Mouse (Mus musculus) cerebellum, postnatal 4 days (tissue): Measurements from ENCODE around the gene Thegl.
"Not testable (repeated sequence)": the region's sequence is repeated elsewhere in the genome, so short reads cannot be mapped to it uniquely, and the experiment has no call there.

ENCODE experiments used
- DNase-seq, 2 experiments: peaks; one replicate each; pipeline ENCODE4 v3.0.0; 2022; ENCODE audit warnings: low spot score in 2 of 2, mixed read lengths in 1 of 2

Gene Thegl

GRCm38 (mm10) chr5:77015544-77016482, at the start of gene Thegl:
Gene Thegl (plus strand): TSS chr5:77016023.
- peak; percentile 30 to 58 for DNase-seq

GRCm38 (mm10) chr5:76969250-76969649, 46.6 kb upstream of the Thegl start:
- no peak for DNase-seq

GRCm38 (mm10) chr5:76971115-76971514, 44.7 kb upstream of the Thegl start:
- DNase-seq: not testable (repeated sequence)

GRCm38 (mm10) chr5:76973488-76973887, 42.3 kb upstream of the Thegl start:
- DNase-seq: no peak

GRCm38 (mm10) chr5:76974207-76974553, 41.6 kb upstream of the Thegl start:
- DNase-seq: no peak

GRCm38 (mm10) chr5:76974554-76975285, 41.1 kb upstream of the Thegl start, which contains the start of gene Srp72:
Gene Srp72 (plus strand): TSS chr5:76974683.
- peak; percentile 84 to 86 for DNase-seq

- no peak for DNase-seq
Measured at GRCm38 (mm10) chr5:76975736-76976135, 40.1 kb upstream of the Thegl start.

- DNase-seq: no peak
Measured at GRCm38 (mm10) chr5:76984015-76984414, 31.8 kb upstream of the Thegl start.

- no peak for DNase-seq
Measured at GRCm38 (mm10) chr5:76990789-76991188, 25.0 kb upstream of the Thegl start.

GRCm38 (mm10) chr5:76993174-76993814, 22.5 kb upstream of the Thegl start:
- DNase-seq: no peak

GRCm38 (mm10) chr5:76998416-76998815, 17.4 kb upstream of the Thegl start:
- DNase-seq: no peak

- no peak for DNase-seq
Measured at GRCm38 (mm10) chr5:77001192-77001591, 14.6 kb upstream of the Thegl start.

GRCm38 (mm10) chr5:77004051-77004821, 11.6 kb upstream of the Thegl start, which contains the start of gene Arl9:
Gene Arl9 (plus strand): TSS chr5:77004055.
- no peak for DNase-seq

- no peak for DNase-seq
Measured at GRCm38 (mm10) chr5:77010352-77010751, 5.5 kb upstream of the Thegl start.

GRCm38 (mm10) chr5:77011082-77011481, 4.7 kb upstream of the Thegl start:
- DNase-seq: no peak

GRCm38 (mm10) chr5:77013171-77013570, 2.7 kb upstream of the Thegl start:
- no peak for DNase-seq

- DNase-seq: no peak
Measured at GRCm38 (mm10) chr5:77028034-77028433, 12.2 kb downstream of the Thegl start.

- DNase-seq: peak in 1 of 2 experiments; percentile 8
Measured at GRCm38 (mm10) chr5:77029735-77030134, 13.9 kb downstream of the Thegl start.

GRCm38 (mm10) chr5:77035101-77035500, 19.3 kb downstream of the Thegl start:
- DNase-seq: not testable (repeated sequence)

GRCm38 (mm10) chr5:77038451-77038850, 22.6 kb downstream of the Thegl start:
- no peak for DNase-seq

GRCm38 (mm10) chr5:77039391-77039790, 23.6 kb downstream of the Thegl start:
- DNase-seq: no peak
